Mouse (Mus musculus) heart, postnatal 0 days (tissue): ENCODE measurements around the gene Tyw1. TPM values are rescaled to one million over a fixed set of nuclear protein-coding genes. Genes with fewer than 3 reads are reported as not detected.

ENCODE experiments used
- ATAC-seq: fragments of 200-750 bp; cut with Nextera tagmentation; 2 replicates; pipeline ENCODE4 v1.8.0; 2017; ENCODE audit warnings: low read depth, moderate number of reproducible peaks, moderate library complexity; ENCODE audit not compliant: insufficient read depth
- DNase-seq: peaks from one replicate; pipeline ENCODE4 v3.0.0-alpha.2; 2016; ENCODE audit warnings: low spot score
- H3K27ac ChIP-seq: fragments of 300-500 bp; sonication (generic); 2 replicates; pipeline ENCODE4 v1.5.1; 2014; ENCODE audit warnings: low read depth, mild to moderate bottlenecking
- H3K27me3 ChIP-seq: fragments of 300-500 bp; sonication (generic); 2 replicates; pipeline ENCODE4 v1.6.1; 2014; ENCODE audit warnings: low read length, mixed read lengths; ENCODE audit not compliant: control insufficient read depth, insufficient read depth
- H3K36me3 ChIP-seq: fragments of 300-500 bp; sonication (generic); replicated peaks from 2 replicates; pipeline ENCODE4 v1.6.1; 2014; ENCODE audit warnings: low read length, mixed read lengths; ENCODE audit not compliant: control insufficient read depth, insufficient read depth
- H3K4me1 ChIP-seq: fragments of 300-500 bp; sonication (generic); 2 replicates; pipeline ENCODE4 v1.6.1; 2014; ENCODE audit warnings: antibody characterized with exemption; ENCODE audit not compliant: control insufficient read depth, insufficient read depth
- H3K4me2 ChIP-seq: fragments of 300-500 bp; sonication (generic); 2 replicates; pipeline ENCODE4 v1.6.1; 2014; ENCODE audit warnings: low read depth, mild to moderate bottlenecking, low read length, moderate library complexity
- H3K4me3 ChIP-seq: fragments of 300-500 bp; sonication (generic); 2 replicates; pipeline ENCODE4 v1.5.1; 2014; ENCODE audit warnings: low read depth, low read length
- H3K9ac ChIP-seq: fragments of 300-500 bp; sonication (generic); replicated peaks from 2 replicates; pipeline ENCODE4 v1.6.1; 2014; ENCODE audit warnings: low read depth, low read length, mixed read lengths
- H3K9me3 ChIP-seq: fragments of 300-500 bp; sonication (generic); replicated peaks from 2 replicates; pipeline ENCODE4 v1.6.1; 2016; ENCODE audit warnings: low read length; ENCODE audit not compliant: control insufficient read depth
- CTCF ChIP-seq: IDR thresholded peaks from 2 replicates; pipeline ENCODE4 v1.5.1; 2016; ENCODE audit warnings: antibody characterized with exemption, control low read depth, low read depth
- EP300 ChIP-seq: IDR thresholded peaks from 2 replicates; pipeline ENCODE4 v1.6.1; 2016; ENCODE audit warnings: antibody characterized with exemption, low read depth
- WGBS: fragments of 180-500 bp; shearing (Covaris S2); extraction: QIAGEN DNeasy Blood & Tissue Kit; methylation state at CpG from one replicate; pipeline ENCODE4 v1.1.7; 2014; 5-methylcytosine and 5-hydroxymethylcytosine counted together
- polyA plus RNA-seq: library from polyadenylated mRNA; unstranded; fragments of >200 nt; fragmentation: Nextera tagmentation; extraction: Ambion mirVana; gene quantifications from 2 replicates; pipeline ENCODE4 v1.2.1, GENCODE M21; 2015
- total RNA-seq: library from RNA; depleted of rRNA; stranded (reverse); fragments of >200 nt; gene quantifications from 2 replicates; pipeline ENCODE4 v1.2.3, GENCODE M21; 2014; ENCODE audit warnings: low replicate concordance; rRNA removed

Tyw1 gene
- 7.0 and 18.9 TPM in 2 replicates for total RNA-seq
- polyA plus RNA-seq, result 11.1 and 11.6 TPM in 2 replicates

- ATAC-seq, result peak; percentile 88
Observed at GRCm38 (mm10) chr5:130255017-130255720, at the start of gene Tyw1, which contains the start of gene Sbds. Gene Tyw1, plus strand, starts transcription at chr5:130255619. Gene Sbds, minus strand, starts transcription at chr5:130255530.

DNA sequence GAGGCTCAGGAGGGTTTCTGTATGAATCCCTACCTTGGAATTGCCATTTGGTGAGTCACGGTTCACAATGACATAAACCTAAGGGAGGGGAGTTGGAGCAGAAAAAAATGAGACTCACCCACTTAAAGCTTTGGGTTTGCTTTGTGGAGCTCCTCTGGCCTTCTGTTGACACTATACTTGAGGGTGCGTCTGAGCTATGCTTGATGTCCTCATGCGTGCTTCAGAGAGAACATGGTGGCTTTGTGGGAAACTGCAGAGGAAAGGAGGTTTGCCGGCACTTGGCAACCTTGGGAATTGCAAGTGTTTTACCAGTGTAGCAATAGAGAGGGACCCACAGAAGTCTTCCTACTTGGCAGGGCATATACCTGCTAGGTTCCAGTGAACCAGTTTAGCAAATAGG is 48.1 kb upstream of the Tyw1 start:
- H3K36me3 ChIP-seq, result peaks cover 57% of the 10 kb centered on the region
- 90% methylated on average over 4 of the region's 4 CpGs for WGBS
- no peaks in the 10 kb centered on the region for H3K27me3 ChIP-seq
- no peak overlapping the region for H3K4me2 ChIP-seq
- no peak for TF ChIP-seq EP300
- TF ChIP-seq CTCF, result no peak
- H3K9ac ChIP-seq, result no peak overlapping the region
- H3K4me1 ChIP-seq, result no peaks in the 10 kb centered on the region
- no peak overlapping the region for H3K27ac ChIP-seq
- DNase-seq, result no peak
- H3K4me3 ChIP-seq, result no peak overlapping the region
- ATAC-seq, result no peak
- H3K9me3 ChIP-seq, result no peaks in the 10 kb centered on the region

More at GRCm38 (mm10) chr5:130255017-130255720, at the start of gene Tyw1, which contains the start of gene Sbds:
- H3K4me3 ChIP-seq, result peak within 1 kb of the TSS; percentile 72
- H3K36me3 ChIP-seq, result peaks cover 36% of the 10 kb centered on the region
- TF ChIP-seq CTCF, result no peak
- TF ChIP-seq EP300, result peak; percentile 77
- peak within 1 kb of the TSS; percentile 79 for H3K9ac ChIP-seq
- H3K4me1 ChIP-seq, result peaks cover 6% of the 10 kb centered on the region
- H3K27ac ChIP-seq, result peak within 1 kb of the TSS; percentile 87
- DNase-seq, result peak; percentile 99
- no peaks in the 10 kb centered on the region for H3K9me3 ChIP-seq
- peak within 1 kb of the TSS; percentile 70 for H3K4me2 ChIP-seq
- under 1% methylated on average over 52 of the region's 52 CpGs for WGBS
- H3K27me3 ChIP-seq, result no peaks in the 10 kb centered on the region

GRCm38 (mm10) chr5:130212956-130213355 is 42.5 kb upstream of the Tyw1 start:
- no peak for ATAC-seq
- H3K4me2 ChIP-seq, result no peak overlapping the region
- H3K4me3 ChIP-seq, result no peak overlapping the region
- H3K36me3 ChIP-seq, result peaks cover 62% of the 10 kb centered on the region
- no peak overlapping the region for H3K27ac ChIP-seq
- no peak for DNase-seq
- 92% methylated on average over 11 of the region's 11 CpGs for whole genome bisulfite sequencing
- no peaks in the 10 kb centered on the region for H3K4me1 ChIP-seq
- no peak for TF ChIP-seq CTCF
- no peak for TF ChIP-seq EP300
- no peaks in the 10 kb centered on the region for H3K9me3 ChIP-seq
- H3K27me3 ChIP-seq, result no peaks in the 10 kb centered on the region
- H3K9ac ChIP-seq, result no peak overlapping the region

- Histone ChIP-seq H3K4me2 (no peak within 1 kb of the TSS), H3K9me3 (no peaks in the 10 kb centered on the region), H3K27ac (no peak within 1 kb of the TSS), H3K36me3 (peaks cover 29% of the 10 kb centered on the region), H3K4me1 (0 out of 2 replicates have a peak, but pooled peaks cover 9% of the 10 kb centered on the region), H3K9ac (no peak within 1 kb of the TSS), H3K4me3 (no peak within 1 kb of the TSS), H3K27me3 (no peaks in the 10 kb centered on the region)
- no peak for TF ChIP-seq EP300
- TF ChIP-seq CTCF, result no peak
- 72% methylated on average over 7 of the region's 7 CpGs for WGBS
- no peak for DNase-seq
- ATAC-seq, result no peak
Observed at GRCm38 (mm10) chr5:130216781-130217180, 38.6 kb upstream of the Tyw1 start, which contains the start of gene Tmem248. Gene Tmem248, plus strand, starts transcription at chr5:130217081.

DNA sequence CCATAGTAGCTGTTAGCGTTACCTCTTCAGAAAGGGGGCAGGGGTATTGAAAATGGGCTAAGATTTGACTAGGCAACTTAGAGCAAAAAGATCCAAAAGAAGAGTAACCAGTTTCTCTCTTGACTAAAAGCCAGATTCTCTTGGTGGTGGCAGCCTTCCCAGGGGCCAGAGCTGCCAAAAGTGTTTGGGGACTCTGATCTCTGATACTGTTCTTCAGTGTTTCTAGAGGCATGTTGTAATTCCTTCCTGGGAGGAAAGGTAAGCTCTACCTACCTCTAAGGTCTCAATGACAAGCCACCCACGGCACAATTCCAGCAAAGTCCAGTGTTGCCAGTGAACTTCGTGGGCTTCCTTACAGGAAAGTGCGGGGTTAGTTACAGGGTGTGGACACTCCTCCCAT is 38.0 kb upstream of the Tyw1 start:
- no peaks in the 10 kb centered on the region for H3K27me3 ChIP-seq
- TF ChIP-seq CTCF (no peak), EP300 (no peak)
- WGBS, result 81% methylated on average over 4 of the region's 4 CpGs
- H3K9me3 ChIP-seq, result no peaks in the 10 kb centered on the region
- H3K4me1 ChIP-seq, result 0 out of 2 replicates have a peak, but pooled peaks cover 9% of the 10 kb centered on the region
- H3K9ac ChIP-seq, result no peak overlapping the region
- ATAC-seq (no peak), DNase-seq (no peak)
- H3K4me3 ChIP-seq, result no peak overlapping the region
- peaks cover 23% of the 10 kb centered on the region for H3K36me3 ChIP-seq
- no peak overlapping the region for H3K4me2 ChIP-seq
- no peak overlapping the region for H3K27ac ChIP-seq
